Mouse (Mus musculus): ENCODE data around the gene Chn2. TPM values are rescaled to one million over a fixed set of nuclear protein-coding genes. Genes with fewer than 3 reads are reported as not detected.

Gene Chn2
- total and polyA plus RNA-seq, 3 experiments: not detected

DNA sequence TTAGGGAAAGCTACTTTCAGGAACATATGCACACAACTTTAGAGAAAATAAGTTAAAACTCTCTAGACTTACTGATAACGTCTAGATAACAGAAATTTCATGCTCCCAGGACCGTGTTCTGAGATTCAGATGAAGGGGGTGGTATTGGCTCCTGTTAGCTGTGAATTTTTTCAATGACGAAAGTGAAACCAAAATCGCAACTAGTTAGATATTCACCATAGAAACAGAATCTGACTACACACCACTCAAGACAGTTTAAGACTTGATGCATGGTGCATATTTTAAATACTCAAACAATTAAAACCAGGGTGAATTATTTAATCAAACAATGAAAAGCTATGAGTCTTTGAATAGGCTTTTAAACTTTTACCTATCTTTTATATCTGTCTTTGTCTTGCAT lies 48.8 kb downstream of the Chn2 start:
- peak overlapping the region; percentile 80 for H3K4me2 ChIP-seq (ENCODE audit: insufficient read depth, low read depth, poor library complexity, severe bottlenecking)
- H3K27ac ChIP-seq (ENCODE audit: insufficient read depth, low read depth): no peak overlapping the region
- in situ Hi-C loops (cut with MboI; ENCODE audit: low pct_ligation_motif_present, low pct_unique_long_range_greater_than_20kb, low sequenced_read_pairs) (no loop called here), dilution Hi-C loops (cut with MboI; ENCODE audit: extremely low pct_ligation_motif_present, extremely low pct_unique_long_range_greater_than_20kb, low sequenced_read_pairs) (no loop called here)
- TF ChIP-seq ZC3H11A (IDR thresholded peaks at IDR 0.05; ENCODE audit: low read depth, low read length) (no peak), ZNF384 (IDR thresholded peaks at IDR 0.05; ENCODE audit: low read depth, low read length) (peak; percentile 61)
- peak; percentile 24 for DNase-seq (ENCODE audit: extremely low read depth)
- no peak overlapping the region for H3K9ac ChIP-seq (ENCODE audit: insufficient read depth, low read depth)
- H3K36me3 ChIP-seq (replicated peaks in 1 of 2; ENCODE audit: control insufficient read depth in 1 of 2, insufficient read depth in 1 of 2, low read length in 1 of 2): no peaks in the 10 kb centered on the region
- H3K79me2 ChIP-seq (replicated peaks; ENCODE audit: control insufficient read depth, extremely low read depth, insufficient read depth, poor library complexity, severe bottlenecking): no peaks in the 10 kb centered on the region
- 0 out of 4 replicates have a peak, but pooled peaks cover 0 to 2% of the 10 kb centered on the region in 2 experiments for H3K4me1 ChIP-seq (ENCODE audit: control insufficient read depth in 1 of 2, insufficient read depth in 2 of 2)
- peaks cover 2% of the 10 kb centered on the region for H3K27me3 ChIP-seq (replicated peaks)
- H3K4me3 ChIP-seq (replicated peaks in 1 of 3; ENCODE audit: low read depth in 2 of 3, low read length in 2 of 3, poor library complexity in 1 of 3): peak overlapping the region in 1 of 3 experiments; percentile 8
- H3K9me3 ChIP-seq (replicated peaks; ENCODE audit: low read length): no peaks in the 10 kb centered on the region

GRCm38 (mm10) chr6:54090822-54091221 lies 51.5 kb downstream of the Chn2 start:
- no peaks in the 10 kb centered on the region for H3K36me3 ChIP-seq (replicated peaks in 1 of 2; ENCODE audit: control insufficient read depth in 1 of 2, insufficient read depth in 1 of 2, low read length in 1 of 2)
- TF ChIP-seq HCFC1 (IDR thresholded peaks at IDR 0.05; ENCODE audit: low read depth, low read length) (peak; percentile 61), USF2 (conservative IDR thresholded peaks at IDR 0.05; ENCODE audit: low read depth, low read length) (no peak)
- H3K9me3 ChIP-seq (replicated peaks; ENCODE audit: low read length): no peaks in the 10 kb centered on the region
- H3K9ac ChIP-seq (ENCODE audit: insufficient read depth, low read depth): no peak overlapping the region
- no peak for DNase-seq (ENCODE audit: extremely low read depth)
- in situ Hi-C loops (cut with MboI; ENCODE audit: low pct_ligation_motif_present, low pct_unique_long_range_greater_than_20kb, low sequenced_read_pairs): no loop called here
- H3K4me1 ChIP-seq (ENCODE audit: control insufficient read depth in 1 of 2, insufficient read depth in 2 of 2): 0 out of 4 replicates have a peak, but pooled peaks cover 0 to 2% of the 10 kb centered on the region in 2 experiments
- no peak overlapping the region for H3K4me3 ChIP-seq (replicated peaks in 1 of 3; ENCODE audit: low read depth in 2 of 3, low read length in 2 of 3, poor library complexity in 1 of 3)
- dilution Hi-C loops (cut with MboI; ENCODE audit: extremely low pct_ligation_motif_present, extremely low pct_unique_long_range_greater_than_20kb, low sequenced_read_pairs): no loop called here
- H3K79me2 ChIP-seq (replicated peaks; ENCODE audit: control insufficient read depth, extremely low read depth, insufficient read depth, poor library complexity, severe bottlenecking): no peaks in the 10 kb centered on the region
- H3K27ac ChIP-seq (ENCODE audit: insufficient read depth, low read depth): no peak overlapping the region
- H3K27me3 ChIP-seq (replicated peaks): peaks cover 2% of the 10 kb centered on the region
- H3K4me2 ChIP-seq (ENCODE audit: insufficient read depth, low read depth, poor library complexity, severe bottlenecking): no peak overlapping the region

- H3K79me2 ChIP-seq (replicated peaks; ENCODE audit: control insufficient read depth, extremely low read depth, insufficient read depth, poor library complexity, severe bottlenecking): no peaks in the 10 kb centered on the region
- H3K27me3 ChIP-seq (replicated peaks): peaks cover 2% of the 10 kb centered on the region
- H3K4me2 ChIP-seq (ENCODE audit: insufficient read depth, low read depth, poor library complexity, severe bottlenecking): no peak overlapping the region
- 0 out of 4 replicates have a peak, but pooled peaks cover 0 to 2% of the 10 kb centered on the region in 2 experiments for H3K4me1 ChIP-seq (ENCODE audit: control insufficient read depth in 1 of 2, insufficient read depth in 2 of 2)
- dilution Hi-C loops (cut with MboI; ENCODE audit: extremely low pct_ligation_motif_present, extremely low pct_unique_long_range_greater_than_20kb, low sequenced_read_pairs) (no loop called here), in situ Hi-C loops (cut with MboI; ENCODE audit: low pct_ligation_motif_present, low pct_unique_long_range_greater_than_20kb, low sequenced_read_pairs) (no loop called here)
- H3K27ac ChIP-seq (ENCODE audit: insufficient read depth, low read depth): no peak overlapping the region
- TF ChIP-seq SMC3 (IDR thresholded peaks at IDR 0.05; ENCODE audit: low read depth, low read length): no peak
- no peak for TF ChIP-seq ETS1 (conservative IDR thresholded peaks at IDR 0.05; ENCODE audit: low read depth, low read length)
- TF ChIP-seq E2F4 (IDR thresholded peaks at IDR 0.05; ENCODE audit: insufficient replicate concordance, low read depth, low read length): no peak
- TF ChIP-seq POLR2A (IDR thresholded peaks at IDR 0.05; ENCODE audit: low read depth, low read length): no peak
- TF ChIP-seq ZC3H11A (IDR thresholded peaks at IDR 0.05; ENCODE audit: low read depth, low read length): no peak
- no peak for TF ChIP-seq RCOR1 (conservative IDR thresholded peaks at IDR 0.05; ENCODE audit: low read depth, low read length)
- TF ChIP-seq MAZ (IDR thresholded peaks at IDR 0.05; ENCODE audit: low read depth, low read length): no peak
- no peak for TF ChIP-seq MAFK (IDR thresholded peaks at IDR 0.05; ENCODE audit: insufficient replicate concordance, low read length)
- TF ChIP-seq HCFC1 (IDR thresholded peaks at IDR 0.05; ENCODE audit: low read depth, low read length): no peak
- no peak for TF ChIP-seq ZKSCAN1 (IDR thresholded peaks at IDR 0.05; ENCODE audit: borderline replicate concordance, low read depth, low read length)
- TF ChIP-seq UBTF (IDR thresholded peaks at IDR 0.05; ENCODE audit: low read depth, low read length): no peak
- TF ChIP-seq MYC (IDR thresholded peaks at IDR 0.05; ENCODE audit: low read depth, low read length): no peak
- no peak for TF ChIP-seq CHD1 (IDR thresholded peaks at IDR 0.05; ENCODE audit: low read depth, low read length)
- no peak for TF ChIP-seq NELFE (IDR thresholded peaks at IDR 0.05; ENCODE audit: low read depth, low read length)
- TF ChIP-seq CHD2 (IDR thresholded peaks at IDR 0.05; ENCODE audit: low read length): no peak
- TF ChIP-seq NRF1 (IDR thresholded peaks at IDR 0.05; ENCODE audit: low read depth, low read length): no peak
- no peak for TF ChIP-seq BHLHE40 (IDR thresholded peaks at IDR 0.05; ENCODE audit: low read depth, low read length)
- no peak for TF ChIP-seq USF1 (IDR thresholded peaks at IDR 0.05; ENCODE audit: low read depth, low read length)
- no peak for TF ChIP-seq ZNF384 (IDR thresholded peaks at IDR 0.05; ENCODE audit: low read depth, low read length)
- no peak overlapping the region for H3K4me3 ChIP-seq (replicated peaks in 1 of 3; ENCODE audit: low read depth in 2 of 3, low read length in 2 of 3, poor library complexity in 1 of 3)
- no peak overlapping the region for H3K9ac ChIP-seq (ENCODE audit: insufficient read depth, low read depth)
- no peaks in the 10 kb centered on the region for H3K36me3 ChIP-seq (replicated peaks in 1 of 2; ENCODE audit: control insufficient read depth in 1 of 2, insufficient read depth in 1 of 2, low read length in 1 of 2)
- no peak for DNase-seq (ENCODE audit: extremely low read depth)
- H3K9me3 ChIP-seq (replicated peaks; ENCODE audit: low read length): no peaks in the 10 kb centered on the region
Observed at GRCm38 (mm10) chr6:54092920-54093319, 53.6 kb downstream of the Chn2 start.
